Mouse (Mus musculus) cerebellum, adult 9-11 months (tissue): ENCODE results near the gene Cnbd2.
"Not testable (repeated sequence)": the region's sequence is repeated elsewhere in the genome, so short reads cannot be mapped to it uniquely, and the experiment has no call there.

ENCODE experiments used
- DNase-seq: peaks from one replicate; pipeline ENCODE4 v3.0.0; 2022

Cnbd2 gene

GRCm38 (mm10) chr2:156393155-156393828, 81.2 kb downstream of the Cnbd2 start:
- DNase-seq, result peak; percentile 12

- no peak for DNase-seq
Measured at GRCm38 (mm10) chr2:156394282-156394681, 82.2 kb downstream of the Cnbd2 start.

- DNase-seq, result no peak
Measured at GRCm38 (mm10) chr2:156396096-156396495, 84.0 kb downstream of the Cnbd2 start.

DNA sequence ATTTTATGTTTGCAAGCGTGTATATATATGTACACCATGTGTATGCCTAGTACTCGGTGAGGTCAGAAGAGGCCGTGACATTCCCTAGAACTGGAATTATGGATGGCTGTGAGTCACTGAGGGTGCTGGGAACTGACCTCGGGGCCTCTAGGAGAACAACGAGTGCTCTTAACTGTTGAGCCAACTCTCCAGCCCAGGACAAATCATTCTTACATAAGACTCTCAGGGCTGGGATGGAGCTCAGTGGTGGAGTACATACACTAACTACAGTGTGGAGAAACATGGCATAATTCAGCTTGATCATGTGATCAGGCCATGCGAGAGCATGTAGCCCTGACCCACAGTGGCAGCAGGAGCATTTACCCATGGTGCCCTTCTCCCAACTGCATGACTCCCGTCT, 85.9 kb downstream of the Cnbd2 start:
- DNase-seq, result no peak

- DNase-seq, result no peak
Measured at GRCm38 (mm10) chr2:156399485-156399884, 87.4 kb downstream of the Cnbd2 start.

DNA sequence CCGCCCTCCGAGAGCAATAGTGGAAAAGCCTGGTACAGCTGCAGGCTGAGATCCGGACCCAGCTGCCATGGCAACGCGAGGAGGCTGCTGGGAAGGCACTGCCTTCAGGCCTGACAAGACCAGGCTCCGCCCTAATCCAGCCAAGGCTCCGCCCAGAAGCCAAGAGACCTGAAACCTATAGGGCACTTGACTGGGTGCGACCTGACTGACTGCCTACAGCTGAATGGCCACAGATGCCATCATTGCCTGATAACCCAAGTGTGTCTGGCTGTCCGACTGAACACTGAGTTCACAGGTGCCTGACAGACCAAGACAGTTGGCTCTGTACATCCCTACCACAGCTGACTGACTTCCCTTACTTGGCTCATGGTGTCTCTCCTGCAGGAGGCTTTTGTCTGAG, 89.2 kb downstream of the Cnbd2 start:
- peak; percentile 16 for DNase-seq

- DNase-seq, result no peak
Measured at GRCm38 (mm10) chr2:156402036-156402435, 89.9 kb downstream of the Cnbd2 start.

- no peak for DNase-seq
Measured at GRCm38 (mm10) chr2:156406987-156407386, 94.9 kb downstream of the Cnbd2 start.

GRCm38 (mm10) chr2:156408168-156408567, 96.1 kb downstream of the Cnbd2 start:
- no peak for DNase-seq

DNA sequence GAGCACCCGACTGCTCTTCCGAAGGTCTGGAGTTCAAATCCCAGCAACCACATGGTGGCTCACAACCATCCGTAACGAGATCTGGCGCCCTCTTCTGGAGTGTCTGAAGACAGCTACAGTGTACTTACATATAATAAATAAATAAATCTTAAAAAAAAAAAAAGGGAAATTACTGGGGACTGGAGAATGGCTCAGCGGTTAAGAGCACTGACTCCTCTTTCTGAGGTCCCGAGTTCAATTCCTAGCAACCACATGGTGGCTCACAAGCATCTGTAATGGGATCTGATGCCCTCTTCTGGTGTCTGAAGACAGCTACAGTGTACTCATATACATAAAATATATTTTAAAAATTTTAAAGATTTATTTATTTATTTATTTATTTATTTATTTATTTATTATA, 99.2 kb downstream of the Cnbd2 start:
- not testable (repeated sequence) for DNase-seq

- no peak for DNase-seq
Measured at GRCm38 (mm10) chr2:156414996-156415395, 102.9 kb downstream of the Cnbd2 start.

DNA sequence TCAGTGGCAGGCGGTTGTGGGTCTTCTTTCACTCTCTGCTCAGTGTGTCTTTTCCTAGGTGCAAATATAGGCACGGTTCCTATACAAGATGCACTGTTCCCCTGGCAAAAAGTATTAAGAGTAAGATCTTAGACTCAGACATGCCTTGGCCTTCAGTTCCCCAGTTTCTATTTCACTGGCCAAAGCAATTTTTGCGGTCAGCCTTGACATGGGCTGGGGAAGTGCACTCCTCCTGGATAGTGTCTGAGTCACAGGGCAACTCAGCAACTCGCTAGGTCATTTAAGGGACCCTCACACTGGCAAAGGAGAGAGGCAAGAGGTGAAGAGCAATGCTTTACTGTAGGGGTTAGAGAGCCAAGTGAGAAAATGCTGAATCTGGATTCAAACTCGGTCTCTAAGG, 103.6 kb downstream of the Cnbd2 start:
- no peak for DNase-seq

DNA sequence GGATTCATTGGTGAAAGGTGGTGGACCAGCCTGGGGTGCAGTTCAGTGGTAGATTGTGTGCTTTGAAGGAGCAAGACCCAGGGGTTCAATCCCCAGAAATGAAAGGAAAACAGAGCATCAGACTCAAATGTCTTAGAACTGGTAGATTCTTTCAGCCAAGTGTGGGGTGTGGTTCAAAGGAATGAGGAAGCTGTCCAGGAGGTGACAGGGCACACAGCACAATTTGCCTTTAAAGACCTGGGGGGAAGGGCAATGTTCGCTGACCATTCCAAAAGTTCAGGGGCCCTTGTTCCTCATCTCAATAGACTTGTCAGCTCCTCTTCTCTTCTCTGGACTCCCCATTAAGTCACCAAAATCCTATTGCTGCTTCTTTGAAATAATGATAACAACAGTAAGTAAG, 105.1 kb downstream of the Cnbd2 start:
- DNase-seq, result no peak

GRCm38 (mm10) chr2:156418467-156418866, 106.4 kb downstream of the Cnbd2 start:
- no peak for DNase-seq

GRCm38 (mm10) chr2:156420327-156420693, 108.2 kb downstream of the Cnbd2 start:
- no peak for DNase-seq

- peak; percentile 19 for DNase-seq
Measured at GRCm38 (mm10) chr2:156420694-156421380, 108.7 kb downstream of the Cnbd2 start, which contains the start of gene Epb41l1. TSS of gene Epb41l1 (plus strand) at chr2:156420909.

DNA sequence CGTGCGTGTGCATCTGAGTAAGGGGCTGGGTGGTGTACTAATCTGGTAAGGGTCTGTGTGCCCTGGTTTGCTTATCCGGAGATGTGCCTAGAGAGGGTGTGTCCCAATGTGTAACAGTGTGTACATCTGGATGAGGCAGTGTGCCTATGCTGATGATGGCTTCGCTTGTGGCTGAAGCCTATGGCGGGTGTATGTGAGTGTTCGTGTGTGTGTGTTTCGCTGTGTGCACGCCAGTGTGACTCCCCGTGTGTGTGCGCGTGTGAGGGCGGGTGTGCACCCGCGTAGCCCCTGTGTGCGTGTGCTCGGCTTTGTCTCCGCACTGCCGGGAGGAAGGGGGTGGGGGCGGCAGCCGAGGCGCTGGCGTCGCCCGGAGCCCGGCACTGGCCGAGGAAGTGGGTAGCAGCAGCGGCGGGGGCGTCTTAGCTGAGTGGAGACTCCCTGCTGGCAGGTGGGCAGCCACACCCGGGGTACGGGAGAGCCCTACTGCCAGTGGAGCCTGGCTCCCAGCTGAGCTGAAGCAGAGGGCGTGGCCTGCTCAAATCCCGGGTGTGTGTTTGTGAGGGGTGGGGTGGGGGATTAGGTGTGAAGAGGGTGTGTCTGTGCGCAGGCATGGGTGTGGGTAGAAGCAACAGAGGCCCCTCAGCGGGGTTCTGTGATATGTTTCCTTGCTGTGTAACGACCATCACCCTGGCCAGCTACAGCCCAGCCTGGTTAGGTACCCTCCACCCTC, 109.4 kb downstream of the Cnbd2 start:
- DNase-seq, result peak; percentile 21

DNA sequence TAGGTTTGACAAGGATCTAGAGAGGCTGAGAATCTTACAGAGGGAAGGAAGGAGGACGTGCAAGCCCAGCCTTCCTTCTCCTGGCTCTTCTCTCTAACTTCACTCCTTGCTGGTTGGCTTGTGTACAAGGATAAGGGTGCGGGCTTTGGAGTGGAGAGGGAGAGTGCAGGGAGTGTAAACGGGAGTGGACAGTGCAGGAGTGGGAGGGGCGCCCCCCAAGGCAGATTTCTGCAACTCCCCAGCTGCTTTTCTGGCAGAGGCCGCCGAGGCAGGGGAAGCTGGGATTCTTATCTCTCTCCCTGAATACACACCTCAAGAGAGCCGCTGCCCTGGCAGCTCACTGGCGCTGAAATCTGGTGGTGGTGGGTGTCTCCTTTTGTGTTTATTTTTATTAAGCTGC, 110.5 kb downstream of the Cnbd2 start:
- no peak for DNase-seq

- DNase-seq, result no peak
Measured at GRCm38 (mm10) chr2:156423672-156424071, 111.6 kb downstream of the Cnbd2 start.
